Mouse (Mus musculus) heart, adult 2 months (tissue): ENCODE data around the gene Jaml.

ENCODE experiments used
- CTCF ChIP-seq: fragments of 200-600 bp; IDR thresholded peaks from 2 replicates; pipeline ENCODE4 v1.8.1; 2022; ENCODE audit warnings: antibody characterized with exemption, mild to moderate bottlenecking, moderate library complexity
- EP300 ChIP-seq: fragments of 200-500 bp; IDR thresholded peaks from 2 replicates; pipeline ENCODE4 v1.6.1; 2011; ENCODE audit warnings: low read depth, low read length, control low read depth; ENCODE audit not compliant: insufficient read depth
- POLR2A ChIP-seq: fragments of 200-500 bp; IDR thresholded peaks from 2 replicates; pipeline ENCODE4 v1.6.1; 2011; ENCODE audit warnings: mild to moderate bottlenecking, low read depth, low read length, control low read depth; ENCODE audit not compliant: insufficient read depth

DNA sequence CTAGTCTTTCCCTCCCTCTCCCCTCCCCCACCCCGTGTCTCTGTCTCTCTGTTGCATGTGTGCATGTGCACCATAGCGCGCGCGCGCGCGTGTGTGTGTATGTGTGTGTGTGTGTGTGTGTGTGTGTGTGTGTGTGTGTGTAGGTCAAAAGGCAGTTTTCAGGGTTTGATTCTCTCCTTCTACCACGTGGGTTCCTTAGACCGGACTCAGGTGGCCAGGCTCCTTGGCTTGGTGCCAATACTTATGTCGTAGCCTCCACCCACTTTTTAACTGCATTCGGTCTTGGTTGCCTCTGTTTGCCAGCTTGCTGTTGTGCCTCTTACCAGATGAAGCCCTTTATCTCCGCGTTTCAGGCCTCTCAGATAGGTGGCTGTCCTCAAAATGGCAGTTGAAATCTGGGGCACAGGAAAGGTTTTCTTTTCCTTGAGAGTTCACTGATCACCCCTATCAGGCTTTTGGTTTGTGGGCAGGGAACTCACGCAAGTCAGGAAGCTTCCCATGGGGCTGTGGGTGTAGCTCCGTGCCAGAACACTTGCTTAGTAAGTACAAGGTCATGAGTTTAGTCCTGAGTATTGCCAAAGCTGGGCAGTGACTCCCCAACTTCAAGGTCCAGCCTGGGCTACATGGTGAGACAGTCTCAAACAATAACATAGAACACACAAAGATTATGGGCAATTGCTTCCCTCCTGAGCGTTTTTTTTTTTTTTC is 37.7 kb upstream of the Jaml start:
- TF ChIP-seq CTCF (no peak), POLR2A (no peak), EP300 (no peak)
